Mouse (Mus musculus) lung, postnatal 0 days (tissue): ENCODE measurements around the gene Ddo. TPM values are rescaled to one million over a fixed set of nuclear protein-coding genes. Genes with fewer than 3 reads are reported as not detected.
A peak's percentile ranks its signal among the peaks of the same experiment; 100 is the strongest.

Source experiments
- ATAC-seq: fragments of 200-750 bp; cut with Nextera tagmentation; 2 replicates; pipeline ENCODE4 v1.8.0; 2017; ENCODE audit warnings: moderate library complexity
- DNase-seq: peaks from one replicate; pipeline ENCODE4 v3.0.0-alpha.2; 2016; ENCODE audit warnings: low spot score
- H3K27ac ChIP-seq: fragments of 300-500 bp; sonication (generic); 2 replicates; pipeline ENCODE4 v1.5.1; 2014; ENCODE audit warnings: antibody characterized with exemption, mild to moderate bottlenecking, low read length, mixed read lengths
- H3K27me3 ChIP-seq: fragments of 300-500 bp; sonication (generic); replicated peaks from 2 replicates; pipeline ENCODE4 v1.6.1; 2014; ENCODE audit warnings: low read length, mixed read lengths; ENCODE audit not compliant: insufficient read depth
- H3K36me3 ChIP-seq: fragments of 300-500 bp; sonication (generic); 2 replicates; pipeline ENCODE4 v1.6.1; 2014; ENCODE audit warnings: low read length, mixed read lengths; ENCODE audit not compliant: insufficient read depth
- H3K4me1 ChIP-seq: fragments of 300-500 bp; sonication (generic); 2 replicates; pipeline ENCODE4 v1.6.1; 2014; ENCODE audit warnings: antibody characterized with exemption, low read depth, low read length, mixed read lengths; ENCODE audit not compliant: insufficient read depth
- H3K4me2 ChIP-seq: fragments of 300-500 bp; sonication (generic); replicated peaks from 2 replicates; pipeline ENCODE4 v1.6.1; 2014; ENCODE audit warnings: low read depth, mild to moderate bottlenecking, low read length, moderate library complexity, mixed read lengths
- H3K4me3 ChIP-seq: fragments of 300-500 bp; sonication (generic); 2 replicates; pipeline ENCODE4 v1.5.1; 2014; ENCODE audit warnings: low read depth, low read length
- H3K9ac ChIP-seq: fragments of 300-500 bp; sonication (generic); replicated peaks from 2 replicates; pipeline ENCODE4 v1.6.1; 2014; ENCODE audit warnings: low read depth, mild to moderate bottlenecking
- H3K9me3 ChIP-seq: fragments of 300-500 bp; sonication (generic); 2 replicates; pipeline ENCODE4 v1.6.1; 2016; ENCODE audit warnings: low read length, mixed read lengths
- CTCF ChIP-seq: IDR thresholded peaks from 2 replicates; pipeline ENCODE4 v1.5.1; 2016; ENCODE audit warnings: antibody characterized with exemption, mild to moderate bottlenecking
- EP300 ChIP-seq: IDR thresholded peaks from 2 replicates; pipeline ENCODE4 v1.6.1; 2016; ENCODE audit warnings: antibody characterized with exemption, mild to moderate bottlenecking, control low read depth
- WGBS: fragments of 180-500 bp; shearing (Covaris S2); extraction: QIAGEN DNeasy Blood & Tissue Kit; methylation state at CpG from one replicate; pipeline ENCODE4 v1.1.7; 2014; 5-methylcytosine and 5-hydroxymethylcytosine counted together
- polyA plus RNA-seq: library from polyadenylated mRNA; unstranded; fragments of >200 nt; fragmentation: Nextera tagmentation; extraction: Ambion mirVana; gene quantifications from 2 replicates; pipeline ENCODE4 v1.2.1, GENCODE M21; 2015

The Ddo gene
- 5.0 and 5.5 TPM in 2 replicates for polyA plus RNA-seq

- no peaks in the 10 kb centered on the region for H3K36me3 ChIP-seq
- no peaks in the 10 kb centered on the region for H3K9me3 ChIP-seq
- H3K4me3 ChIP-seq = peak within 1 kb of the TSS; percentile 1; the same call in 1 of the 2 replicates
- DNase-seq (peak; percentile 83), ATAC-seq (peak; percentile 93)
- H3K27me3 ChIP-seq = no peaks in the 10 kb centered on the region
- H3K4me1 ChIP-seq = peaks cover 4% of the 10 kb centered on the region; the same call in 1 of the 2 replicates
- TF ChIP-seq EP300 (no peak), CTCF (no peak)
- peak within 1 kb of the TSS; percentile 32 for H3K4me2 ChIP-seq
- no peak within 1 kb of the TSS for H3K27ac ChIP-seq
- no peak within 1 kb of the TSS for H3K9ac ChIP-seq
- WGBS = 25% methylated on average over 8 of the region's 8 CpGs
Measured at GRCm38 (mm10) chr10:40629656-40630311, at the start of gene Ddo. TSS of gene Ddo (plus strand) at chr10:40630011.

GRCm38 (mm10) chr10:40583584-40584255 lies 46.1 kb upstream of the Ddo start:
- ATAC-seq (no peak), DNase-seq (no peak)
- Histone ChIP-seq H3K4me2 (no peak overlapping the region), H3K9me3 (no peaks in the 10 kb centered on the region), H3K9ac (no peak overlapping the region), H3K4me1 (no peaks in the 10 kb centered on the region), H3K36me3 (no peaks in the 10 kb centered on the region), H3K4me3 (no peak overlapping the region), H3K27me3 (no peaks in the 10 kb centered on the region), H3K27ac (no peak overlapping the region)
- WGBS = 78% methylated on average over 8 of the region's 8 CpGs
- no peak for TF ChIP-seq EP300
- TF ChIP-seq CTCF = peak; percentile 36; the same call in 1 of the 2 replicates

- DNase-seq (no peak), ATAC-seq (no peak)
- Histone ChIP-seq H3K4me2 (no peak overlapping the region), H3K27me3 (no peaks in the 10 kb centered on the region), H3K9ac (no peak overlapping the region), H3K9me3 (no peaks in the 10 kb centered on the region), H3K27ac (no peak overlapping the region), H3K4me1 (no peaks in the 10 kb centered on the region), H3K4me3 (no peak overlapping the region), H3K36me3 (no peaks in the 10 kb centered on the region)
- 48% methylated on average over 7 of the region's 7 CpGs for WGBS
- TF ChIP-seq CTCF = no peak
- no peak for TF ChIP-seq EP300
Measured at GRCm38 (mm10) chr10:40592186-40592585, 37.6 kb upstream of the Ddo start.

- WGBS = 76% methylated on average over 3 of the region's 3 CpGs
Measured at GRCm38 (mm10) chr10:40597177-40597576, 32.6 kb upstream of the Ddo start.

GRCm38 (mm10) chr10:40604706-40605394 lies 25.0 kb upstream of the Ddo start:
- TF ChIP-seq EP300 = no peak
- TF ChIP-seq CTCF = peak; percentile 36
- WGBS = 53% methylated on average over 6 of the region's 6 CpGs

More at GRCm38 (mm10) chr10:40597177-40597576, 32.6 kb upstream of the Ddo start:
- Histone ChIP-seq H3K4me3 (no peak overlapping the region), H3K27ac (no peak overlapping the region), H3K9ac (no peak overlapping the region), H3K4me2 (no peak overlapping the region), H3K9me3 (no peaks in the 10 kb centered on the region), H3K27me3 (no peaks in the 10 kb centered on the region), H3K4me1 (no peaks in the 10 kb centered on the region), H3K36me3 (no peaks in the 10 kb centered on the region)
- DNase-seq (peak; percentile 24), ATAC-seq (no peak)
- TF ChIP-seq EP300 = no peak
- no peak for TF ChIP-seq CTCF

GRCm38 (mm10) chr10:40617973-40618372 lies 11.8 kb upstream of the Ddo start:
- TF ChIP-seq CTCF (0 out of 2 replicates have a peak, but pooled peaks have one; percentile 8), EP300 (no peak)
- DNase-seq = no peak
- Histone ChIP-seq H3K36me3 (no peaks in the 10 kb centered on the region), H3K4me3 (no peak overlapping the region), H3K4me1 (no peaks in the 10 kb centered on the region), H3K27me3 (no peaks in the 10 kb centered on the region), H3K27ac (no peak overlapping the region), H3K9me3 (no peaks in the 10 kb centered on the region), H3K4me2 (no peak overlapping the region), H3K9ac (no peak overlapping the region)
- ATAC-seq = no peak

More at GRCm38 (mm10) chr10:40604706-40605394, 25.0 kb upstream of the Ddo start:
- Histone ChIP-seq H3K27ac (no peak overlapping the region), H3K36me3 (no peaks in the 10 kb centered on the region), H3K27me3 (no peaks in the 10 kb centered on the region), H3K9me3 (0 out of 2 replicates have a peak, but pooled peaks cover 6% of the 10 kb centered on the region), H3K9ac (no peak overlapping the region), H3K4me1 (no peaks in the 10 kb centered on the region), H3K4me3 (no peak overlapping the region), H3K4me2 (no peak overlapping the region)
- no peak for ATAC-seq
- no peak for DNase-seq
